Mouse (Mus musculus) layer of hippocampus, adult 18-20 months (tissue): Measurements from ENCODE around the gene E130116L18Rik. TPM values are rescaled to one million over a fixed set of nuclear protein-coding genes. Genes with fewer than 3 reads are reported as not detected.
A peak's percentile ranks its signal among the peaks of the same experiment; 100 is the strongest.
"Not testable (repeated sequence)": the region's sequence is repeated elsewhere in the genome, so short reads cannot be mapped to it uniquely, and the experiment has no call there.

Experiments
- DNase-seq, 2 experiments: peaks; one replicate each; pipeline ENCODE4 v3.0.0; 2022; ENCODE audit warnings: low spot score in 2 of 2
- long read RNA-seq: library from polyadenylated mRNA; stranded (forward); transcript quantifications from one replicate; pipeline ENCODE4 v2.0.0, GENCODE M21; 2021
- total RNA-seq, 2 experiments: library from RNA; stranded (reverse); gene quantifications; 2 replicates each; pipeline ENCODE4 v1.2.3; 2021

Gene E130116L18Rik
- not detected for total RNA-seq
- long read RNA-seq: 0 reads

DNA sequence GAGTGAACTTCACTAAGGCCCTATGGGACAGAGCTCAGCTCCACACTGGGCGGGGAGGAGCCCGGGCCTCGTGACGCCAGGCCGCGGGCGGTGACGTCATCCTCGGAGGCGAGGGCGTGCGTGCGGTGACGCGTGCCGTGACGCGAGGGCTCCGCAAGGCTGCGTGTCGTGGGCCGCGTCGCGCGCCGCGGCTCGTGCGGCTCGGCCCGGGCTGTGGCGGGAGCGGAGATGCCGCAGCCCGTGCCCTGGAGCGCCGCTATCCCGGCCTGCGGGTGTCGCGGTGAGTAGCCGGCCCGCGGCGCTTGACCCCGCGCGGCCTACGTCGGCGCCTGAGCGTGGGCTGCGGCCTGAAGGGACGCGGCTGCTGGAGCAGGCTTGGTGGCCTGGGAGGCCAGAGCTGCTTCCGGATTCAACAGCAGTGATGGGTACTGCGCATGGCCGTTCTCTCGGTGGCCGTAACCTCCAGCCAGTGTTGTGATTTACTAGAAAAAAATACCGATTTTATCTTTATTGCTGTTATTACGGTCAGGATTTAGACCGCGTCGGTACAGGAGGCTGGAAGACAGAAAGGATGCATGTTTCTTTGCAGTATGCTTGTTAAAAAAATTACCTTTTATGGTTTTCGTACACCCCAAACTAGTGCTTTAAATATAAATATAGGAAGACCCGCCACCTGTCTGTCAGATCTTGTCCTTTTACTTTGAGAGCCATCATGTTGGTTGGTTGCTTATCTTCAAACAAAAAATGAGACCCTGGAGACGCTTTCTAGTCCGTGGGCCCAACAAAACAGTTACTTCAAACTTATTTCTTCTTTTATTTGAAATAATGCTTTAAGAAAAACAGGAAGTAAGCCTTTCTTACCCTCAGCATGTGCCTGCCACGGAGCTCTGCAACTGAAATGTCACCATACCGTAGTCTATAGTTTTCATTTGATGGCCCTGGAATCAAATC lies at the start of gene E130116L18Rik:
Gene E130116L18Rik (minus strand): TSS at position 402 of the 951 bp plus-strand sequence.
- peak; percentile 87 to 93 for DNase-seq

DNA sequence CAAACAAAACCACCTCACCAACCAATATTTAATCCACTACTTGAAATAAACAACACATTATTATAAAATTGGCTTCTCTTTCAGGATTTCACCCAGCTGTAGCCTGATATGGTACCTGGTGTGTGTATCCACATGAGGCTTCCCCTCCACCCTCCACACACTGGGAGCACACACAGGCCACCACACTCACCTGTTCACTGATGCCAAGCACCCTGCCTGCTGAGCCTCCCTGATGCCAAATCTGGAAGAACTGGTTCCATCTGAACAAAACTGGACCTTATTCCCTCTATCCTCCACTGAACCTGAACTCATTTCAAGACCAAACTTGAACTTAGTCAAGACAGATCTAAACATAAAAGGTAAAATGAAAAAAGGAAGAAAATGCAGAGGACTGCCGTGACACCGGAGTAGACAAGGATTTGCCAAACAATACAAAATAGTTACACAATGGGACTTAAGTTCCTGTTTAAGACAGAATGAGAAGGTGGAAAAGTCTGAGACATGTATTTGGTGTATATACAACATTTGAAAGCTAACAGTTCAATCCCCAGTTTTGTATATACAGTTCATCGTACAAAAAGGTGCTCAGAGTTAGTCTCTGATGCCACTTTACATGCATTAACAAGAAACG lies 45.4 kb upstream of the E130116L18Rik start:
- no peak for DNase-seq

- no peak for DNase-seq
Observed at GRCm38 (mm10) chr5:25262266-25262665, 39.3 kb upstream of the E130116L18Rik start.

GRCm38 (mm10) chr5:25261452-25261851 lies 38.5 kb upstream of the E130116L18Rik start:
- DNase-seq: no peak

DNA sequence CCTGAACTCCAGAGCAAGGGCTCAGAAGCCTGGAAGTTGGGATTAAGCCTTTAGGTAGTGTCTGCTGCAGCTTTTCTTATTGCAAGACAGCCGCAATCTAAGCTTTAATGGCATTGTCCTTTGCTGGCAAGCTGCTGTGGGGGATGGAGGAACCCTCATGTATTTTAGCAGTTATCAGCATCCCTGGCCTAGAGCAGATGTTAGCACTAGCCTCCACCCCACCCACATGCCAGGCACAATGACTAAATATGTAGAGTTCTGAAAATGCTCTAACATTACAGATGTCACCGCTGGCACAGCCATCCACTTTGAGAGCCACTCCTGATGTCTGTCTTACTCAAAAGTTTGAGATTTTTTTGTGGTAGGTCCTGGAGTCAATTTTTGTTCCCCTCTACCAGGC lies 33.7 kb upstream of the E130116L18Rik start:
- DNase-seq: peak; percentile 15 to 34

DNA sequence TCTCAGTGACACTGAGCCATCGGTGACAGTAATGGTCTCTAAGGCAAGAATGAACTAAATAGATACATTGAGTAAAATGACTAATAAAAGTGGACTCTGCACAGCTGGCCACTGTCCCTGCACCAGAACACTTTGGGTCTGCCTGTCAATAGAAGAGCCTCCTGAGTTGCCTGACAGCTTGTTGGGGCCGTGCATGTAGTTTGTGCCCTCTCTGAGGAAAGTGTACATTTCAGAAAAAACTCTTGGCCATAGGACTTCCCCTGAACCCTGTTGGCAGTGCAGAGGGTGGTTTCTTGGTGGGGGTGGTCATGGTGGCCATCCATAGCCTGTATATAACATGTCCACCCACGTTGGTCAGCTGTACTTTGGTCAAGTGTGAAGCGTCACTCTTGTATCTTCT lies 31.5 kb upstream of the E130116L18Rik start:
- DNase-seq: no peak

- DNase-seq: no peak
Observed at GRCm38 (mm10) chr5:25252825-25253544, 30.0 kb upstream of the E130116L18Rik start.

DNA sequence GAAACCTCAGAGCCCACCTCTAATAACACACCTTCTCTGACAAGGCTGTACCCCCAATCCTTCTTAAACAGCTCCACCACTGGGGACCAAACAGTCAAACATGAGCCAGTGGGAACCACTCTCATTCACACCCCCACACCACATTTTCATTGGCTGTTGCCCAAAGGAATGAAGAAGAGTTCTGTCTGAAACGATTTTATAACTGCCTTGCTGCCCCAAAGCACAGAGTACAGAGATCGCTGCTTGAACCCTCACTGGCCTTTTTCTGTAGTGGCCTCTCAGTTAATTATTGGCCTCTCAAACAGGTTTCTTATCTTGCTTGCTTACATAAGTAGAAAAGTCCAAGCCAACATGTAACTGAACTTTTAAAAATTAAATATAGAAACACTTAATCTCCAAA lies 29.5 kb upstream of the E130116L18Rik start:
- DNase-seq: no peak

DNA sequence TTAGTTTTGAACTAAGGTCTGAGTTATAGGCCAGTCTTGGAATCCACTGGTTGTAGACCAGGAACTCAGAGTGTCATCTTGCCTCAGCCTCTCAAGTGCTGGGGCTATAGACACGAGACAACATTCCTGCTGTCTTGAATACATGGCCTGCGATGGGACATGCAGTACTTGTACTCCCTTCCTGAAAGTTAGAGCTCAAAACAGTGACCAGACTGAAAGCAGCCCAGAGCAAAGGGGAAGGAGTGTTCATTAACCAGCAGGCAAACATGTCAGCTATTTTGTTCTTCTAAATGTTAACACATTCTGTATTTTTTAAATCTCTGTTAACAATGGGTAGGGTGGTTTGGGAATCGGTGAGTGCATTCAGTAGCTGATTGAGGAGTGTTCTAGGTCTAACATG lies 24.1 kb upstream of the E130116L18Rik start:
- no peak for DNase-seq

DNA sequence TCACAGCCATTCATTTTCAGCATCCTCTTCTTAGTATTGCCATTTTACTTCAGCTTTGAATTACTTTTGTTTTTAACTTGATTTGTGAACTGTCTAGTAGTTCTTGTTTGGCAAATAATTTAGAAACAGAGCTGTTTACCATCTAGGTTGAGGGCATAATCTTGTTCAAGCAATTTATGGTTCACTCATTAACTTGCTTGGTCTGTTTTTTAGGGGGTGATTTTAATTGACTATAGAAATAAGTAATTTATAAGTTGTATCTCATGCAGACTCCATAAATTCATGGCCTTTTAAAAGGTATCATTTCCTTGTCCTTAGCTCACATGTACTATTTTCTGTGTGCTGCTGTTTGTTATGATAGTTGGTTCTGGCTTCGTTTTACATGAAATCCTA lies 23.5 kb upstream of the E130116L18Rik start:
- no peak for DNase-seq

DNA sequence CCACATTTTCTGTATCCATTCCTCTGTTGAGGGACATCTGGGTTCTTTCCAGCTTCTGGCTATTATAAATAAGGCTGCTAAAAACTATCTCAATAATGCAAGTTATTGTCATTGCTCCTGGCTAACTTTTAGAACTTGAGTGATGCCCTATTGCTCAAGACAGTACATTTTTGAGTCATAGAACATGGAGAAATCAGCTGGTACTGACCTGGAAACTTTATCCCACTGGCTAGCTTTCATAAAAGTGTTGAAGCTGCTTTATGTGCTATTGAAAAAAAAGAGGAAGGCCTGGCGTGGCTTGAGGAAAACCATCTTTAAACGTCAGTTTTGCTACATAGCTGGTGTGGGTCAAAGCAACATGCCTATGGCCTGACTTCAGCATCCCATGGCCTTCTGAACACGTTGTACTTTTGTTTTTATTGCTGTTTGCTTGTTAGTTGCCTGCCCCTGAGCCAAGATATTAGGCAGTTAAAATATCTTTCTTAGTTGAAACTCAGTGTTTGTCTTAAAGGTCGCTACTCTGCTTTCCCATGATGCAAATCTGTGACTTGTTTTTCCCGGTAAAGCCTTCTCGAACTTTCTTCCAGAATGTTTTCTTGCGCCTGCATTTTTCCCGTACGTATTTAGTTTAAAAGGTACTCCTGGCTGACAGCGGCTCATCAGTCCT lies 23.0 kb upstream of the E130116L18Rik start:
- no peak for DNase-seq

DNA sequence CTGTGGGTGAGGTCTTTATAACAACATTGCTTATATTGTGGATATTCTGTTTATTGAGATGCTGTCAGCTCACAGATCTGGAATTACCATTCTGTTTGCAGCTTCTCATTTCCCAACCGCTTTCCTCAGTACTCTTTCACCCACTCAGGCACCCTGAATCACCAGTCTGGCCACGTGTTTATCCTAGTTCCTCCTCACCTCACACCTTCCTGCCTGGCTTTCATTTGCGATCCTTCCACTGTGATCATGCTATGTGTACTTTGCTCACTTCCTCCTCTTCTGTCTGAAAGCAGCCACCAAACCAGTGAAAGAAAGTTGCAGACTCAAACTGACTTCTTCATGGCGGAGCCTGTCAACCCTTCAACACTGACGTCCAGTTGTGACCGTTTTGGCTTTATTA lies 20.1 kb upstream of the E130116L18Rik start:
- DNase-seq: no peak

DNA sequence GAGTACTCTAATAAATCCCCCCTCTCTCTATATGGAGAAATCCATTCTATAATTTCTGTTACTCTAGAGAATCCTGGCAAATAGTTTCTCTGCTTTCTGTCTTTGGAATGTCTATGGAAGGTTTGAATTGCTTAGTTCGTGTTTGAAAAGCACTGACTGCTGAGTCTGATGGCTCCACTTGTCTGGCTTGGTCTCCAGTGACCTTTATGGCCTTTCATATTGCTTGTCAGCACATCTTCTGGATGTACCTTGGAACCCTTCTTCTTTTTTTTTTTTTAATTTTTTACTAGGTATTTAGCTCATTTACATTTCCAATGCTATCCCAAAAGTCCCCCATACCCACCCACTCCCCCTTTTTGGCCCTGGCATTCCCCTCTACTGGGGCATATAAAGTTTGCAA lies 1.4 kb upstream of the E130116L18Rik start:
- DNase-seq: not testable (repeated sequence)

DNA sequence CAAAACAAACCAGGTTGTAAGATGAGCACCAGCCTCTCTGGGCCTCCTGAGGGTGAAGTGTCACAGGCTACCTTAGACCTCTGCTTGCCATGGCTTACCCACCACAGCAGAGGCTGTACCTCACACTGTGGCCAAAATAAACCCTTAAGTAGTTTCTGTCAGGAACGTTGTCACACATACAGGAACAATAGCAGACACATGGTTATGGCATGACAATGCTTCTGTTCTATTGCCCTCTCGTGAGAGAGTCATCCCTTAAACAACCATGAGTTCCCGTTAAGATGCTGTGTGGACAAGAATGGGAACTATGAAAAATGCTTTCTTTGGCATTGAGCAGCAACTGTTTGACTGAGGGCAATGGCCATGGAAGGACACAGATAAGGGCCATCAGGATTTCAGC lies 1.3 kb downstream of the E130116L18Rik start, which contains the start of gene Galnt11:
Gene Galnt11 (plus strand): TSS at position 301 of the 400 bp plus-strand sequence.
- no peak for DNase-seq

DNA sequence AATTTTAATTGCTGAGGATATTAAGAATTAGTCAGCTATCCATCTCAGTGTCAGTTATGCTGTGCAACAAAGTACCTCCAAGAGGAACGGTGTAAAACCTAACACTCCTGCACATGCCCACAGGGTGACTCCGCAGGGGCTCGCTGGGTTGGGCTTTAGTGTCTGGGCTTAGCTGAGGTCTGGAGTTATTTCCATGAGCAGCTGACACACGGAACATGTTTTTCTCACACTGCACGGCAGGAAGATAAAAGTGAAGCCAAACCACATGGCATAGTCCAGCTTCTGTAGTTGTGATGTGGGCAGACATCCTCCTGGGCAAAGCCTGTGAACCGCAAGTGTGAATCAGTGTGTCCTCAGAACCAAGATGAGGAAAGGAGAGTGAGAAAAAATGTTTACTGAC lies 7.9 kb downstream of the E130116L18Rik start:
- DNase-seq: no peak

- DNase-seq: not testable (repeated sequence)
Observed at GRCm38 (mm10) chr5:25213216-25213615, 9.7 kb downstream of the E130116L18Rik start.

DNA sequence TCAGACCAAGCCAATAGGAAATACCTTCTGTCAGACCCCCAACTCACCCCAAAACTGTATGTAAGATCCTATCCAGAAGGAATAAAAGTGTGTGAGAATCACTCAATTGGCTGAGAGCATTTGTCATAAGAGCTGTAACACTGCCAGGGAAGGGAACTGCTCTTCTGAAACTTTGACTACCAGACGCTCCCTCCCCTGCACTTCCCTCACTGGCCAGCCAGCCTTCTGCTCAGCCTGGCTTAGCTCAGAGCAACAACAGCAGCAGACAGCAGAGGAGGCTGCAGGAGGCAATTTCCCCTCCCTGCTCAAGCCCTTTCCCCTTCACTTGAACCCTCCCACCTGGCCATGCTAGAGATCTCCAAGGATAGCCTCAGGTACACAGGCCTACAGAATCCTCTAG lies 11.1 kb downstream of the E130116L18Rik start:
- DNase-seq: peak; percentile 31 to 63

- no peak for DNase-seq
Observed at GRCm38 (mm10) chr5:25190521-25190920, 32.4 kb downstream of the E130116L18Rik start.

DNA sequence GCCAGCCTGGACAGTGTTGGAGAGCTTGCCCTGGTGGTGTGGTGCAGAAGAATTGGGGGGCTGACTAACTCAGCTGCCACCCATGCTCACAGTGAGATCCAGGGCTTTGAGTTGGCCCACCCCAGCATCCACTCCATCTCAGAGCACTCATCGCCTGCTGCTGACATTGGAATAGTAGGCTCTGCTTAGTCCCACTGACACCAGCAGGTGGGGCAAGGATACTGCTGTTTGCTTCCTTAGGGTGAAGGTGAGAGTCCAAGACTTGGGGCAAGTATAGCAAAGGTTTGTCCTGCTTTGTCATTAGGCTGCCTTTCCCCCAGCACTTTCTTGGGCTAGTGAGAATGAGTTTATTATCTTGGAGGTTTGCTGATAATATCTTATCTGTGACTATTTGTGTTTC lies 34.2 kb downstream of the E130116L18Rik start:
- no peak for DNase-seq

DNA sequence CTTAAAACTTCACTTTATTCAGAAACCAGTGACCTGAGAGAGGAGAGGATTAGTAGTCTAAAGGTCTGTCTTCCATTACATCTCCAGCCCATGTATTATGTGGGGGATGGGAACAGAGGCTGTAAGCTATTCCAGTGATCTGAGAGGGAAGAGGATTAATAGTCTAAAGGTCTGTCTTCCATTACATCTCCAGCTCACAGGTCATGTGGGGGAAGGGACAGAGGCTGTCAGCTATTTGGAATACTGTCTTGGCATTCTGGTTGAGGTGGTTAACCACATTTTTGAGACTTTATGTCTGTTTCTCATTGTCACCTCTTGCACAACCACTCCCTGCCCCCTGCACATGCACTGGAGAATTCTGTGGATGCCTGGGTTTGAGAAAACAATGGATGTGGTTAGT lies 35.2 kb downstream of the E130116L18Rik start:
- DNase-seq: no peak

DNA sequence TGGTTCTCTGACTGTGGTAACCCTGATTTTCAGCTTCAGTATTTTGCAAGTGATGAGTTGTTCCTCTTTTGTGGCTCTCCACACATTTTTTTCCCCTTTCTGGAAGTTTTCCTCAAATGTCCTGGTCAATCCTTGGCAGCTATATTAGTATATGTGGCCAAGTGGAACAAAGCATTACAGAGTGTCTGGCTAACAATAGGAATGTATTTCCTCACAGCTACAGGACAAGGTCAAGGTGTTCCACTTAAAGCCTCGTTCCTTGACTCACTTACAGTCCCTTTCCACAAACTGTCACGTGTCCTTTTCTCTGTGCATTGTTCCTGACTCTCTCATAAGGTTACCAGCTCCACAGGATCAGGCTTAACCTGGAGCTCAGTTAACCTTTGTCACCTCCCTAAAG lies 38.4 kb downstream of the E130116L18Rik start:
- no peak for DNase-seq
